Mouse (Mus musculus) heart, postnatal 25 days (tissue): ENCODE measurements at regions not wholly inside any gene's neighbourhood (a gene's known extent, or its start where the extent isn't known, plus 50 kb on each side); places are given as distances from the start of the nearest gene placed in this dataset.

ENCODE experiments used
- DNase-seq: peaks from one replicate; pipeline ENCODE4 v3.0.0; 2022; ENCODE audit warnings: low spot score
- intact Hi-C: fragments of 180-260 bp; cut with DNase I; formaldehyde crosslinking; loops from one replicate; pipeline ENCODE4 v1.15.1; 2025

DNA sequence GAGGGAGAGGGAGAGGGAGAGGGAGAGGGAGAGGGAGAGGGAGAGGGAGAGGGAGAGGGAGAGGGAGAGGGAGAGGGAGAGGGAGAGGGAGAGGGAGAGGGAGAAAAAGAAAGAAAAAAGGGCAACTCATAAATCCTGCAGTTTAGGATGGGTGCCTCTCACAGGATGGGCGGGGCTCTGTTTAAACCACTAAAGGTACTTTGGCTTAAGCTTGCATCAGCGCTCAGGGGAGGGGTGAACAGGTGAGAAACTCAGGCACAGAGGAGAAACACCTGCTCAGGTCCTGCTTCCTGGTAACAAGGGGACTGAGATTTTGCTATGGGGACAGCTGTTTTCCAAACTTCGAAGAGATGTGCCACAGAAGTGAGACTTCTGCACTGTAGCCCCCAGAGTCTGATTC lies 83.5 kb downstream of the Ackr3 start:
- intact Hi-C loops, result loop anchor here (5.0 kb wide), 2 partner anchors 80 to 120 kb away; no protein-coding TSS in a partner anchor
- no peak for DNase-seq

DNA sequence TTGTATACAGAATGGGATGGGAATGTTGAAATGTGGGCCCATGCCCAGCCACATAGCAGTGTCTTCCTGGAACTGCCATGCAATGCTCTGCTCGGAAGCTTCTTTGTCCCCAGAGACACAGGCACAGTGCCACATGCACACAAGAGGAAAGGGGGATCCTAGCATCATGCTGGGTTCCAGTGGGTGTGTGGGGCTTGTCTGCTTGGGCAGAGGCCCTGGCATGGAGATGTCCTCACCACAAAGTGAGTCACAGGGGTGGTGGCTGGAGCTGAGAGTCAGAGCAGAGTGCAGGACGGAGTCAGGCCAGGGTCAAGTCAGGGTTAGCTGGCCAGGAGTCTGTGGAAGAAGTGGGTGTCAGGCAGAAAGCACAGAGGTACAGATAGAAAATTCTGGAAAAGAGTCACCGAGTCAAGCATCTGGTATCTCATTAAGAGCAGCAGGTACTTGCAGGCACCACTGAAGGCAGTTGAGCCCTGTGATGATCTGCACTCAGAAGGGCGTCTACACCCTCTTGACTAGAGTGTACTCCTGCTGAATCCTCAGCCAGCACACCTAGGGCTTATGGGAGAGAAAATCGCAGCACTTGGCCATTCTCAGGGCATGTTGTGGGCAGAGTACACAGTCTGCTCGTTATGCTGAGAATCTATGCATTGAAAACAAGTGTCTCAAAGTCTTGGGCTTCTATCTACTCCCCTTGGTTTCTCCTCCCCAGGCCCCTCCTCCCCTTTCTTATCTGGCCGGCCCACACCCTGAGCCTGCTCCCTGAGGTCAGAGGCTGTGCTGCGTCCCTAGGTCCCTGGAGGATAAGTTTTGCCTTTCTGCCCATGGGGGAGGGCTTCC lies 85.3 kb downstream of the Ackr3 start:
- intact Hi-C loops, result loop anchor here (5.0 kb wide), 2 partner anchors 82 to 118 kb away; no protein-coding TSS in a partner anchor
- no peak for DNase-seq

DNA sequence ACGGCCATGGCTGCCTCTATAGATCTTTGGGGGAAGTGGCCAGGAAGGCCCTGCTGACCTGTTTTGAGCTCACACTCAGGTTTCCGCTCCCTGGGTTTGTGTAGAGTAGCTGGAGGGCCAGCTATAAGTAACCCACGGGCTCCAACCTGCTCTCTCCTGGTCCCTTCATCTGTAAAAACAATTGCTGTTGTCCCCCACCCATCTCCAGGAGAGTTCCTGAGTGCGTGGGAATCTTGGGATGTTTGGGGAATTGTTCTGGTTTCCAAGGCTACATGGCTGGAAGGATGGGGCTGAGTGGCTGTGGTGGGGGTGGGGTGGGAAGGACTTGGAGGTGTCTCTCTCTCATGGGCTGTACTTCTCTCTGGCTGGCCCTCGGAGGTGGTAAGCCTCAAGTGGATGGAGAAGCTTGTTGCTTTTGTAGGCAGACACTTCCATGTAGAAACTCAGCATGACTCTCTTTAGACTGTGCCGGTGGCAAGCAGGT lies 86.0 kb downstream of the Ackr3 start:
- intact Hi-C loops, result loop anchor here (5.0 kb wide), 2 partner anchors 82 to 118 kb away; no protein-coding TSS in a partner anchor
- DNase-seq, result no peak

DNA sequence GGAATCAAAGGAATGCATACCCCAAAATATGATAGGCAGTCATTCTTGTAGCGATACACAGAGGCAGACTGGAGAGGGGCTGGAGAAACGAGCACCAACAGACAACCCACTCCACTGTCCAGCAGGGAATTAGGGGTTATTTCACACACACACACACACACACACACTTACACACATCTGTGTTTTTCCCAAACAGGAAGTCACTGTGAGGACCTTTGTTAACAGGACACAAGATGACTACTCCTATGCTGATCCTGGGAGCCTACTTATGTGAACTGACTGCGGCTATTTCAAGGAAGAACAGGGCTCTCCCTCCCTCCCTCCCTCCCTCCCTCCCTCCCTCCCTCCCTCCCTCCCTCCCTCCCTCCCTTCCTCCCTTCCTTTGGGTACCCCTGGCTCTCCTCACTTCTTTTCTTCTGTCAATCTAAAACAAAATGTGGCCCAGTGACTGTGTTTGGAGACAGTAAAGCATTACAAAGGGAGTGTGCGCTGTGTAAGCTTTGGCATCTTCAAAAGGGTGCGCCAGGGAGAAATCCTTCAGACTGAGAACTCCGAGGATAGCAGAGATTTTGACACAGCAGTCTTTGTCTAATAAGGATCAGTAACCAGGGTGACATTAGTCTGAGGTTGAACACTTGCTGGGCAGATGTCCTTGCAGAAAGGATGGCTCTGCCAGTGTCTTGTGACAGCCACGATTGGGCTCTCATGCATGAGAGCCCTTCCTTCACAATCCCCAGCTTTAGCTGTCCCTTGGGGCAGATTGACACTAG lies 86.8 kb downstream of the Ackr3 start:
- DNase-seq, result no peak
- intact Hi-C loops, result no loop called here

DNA sequence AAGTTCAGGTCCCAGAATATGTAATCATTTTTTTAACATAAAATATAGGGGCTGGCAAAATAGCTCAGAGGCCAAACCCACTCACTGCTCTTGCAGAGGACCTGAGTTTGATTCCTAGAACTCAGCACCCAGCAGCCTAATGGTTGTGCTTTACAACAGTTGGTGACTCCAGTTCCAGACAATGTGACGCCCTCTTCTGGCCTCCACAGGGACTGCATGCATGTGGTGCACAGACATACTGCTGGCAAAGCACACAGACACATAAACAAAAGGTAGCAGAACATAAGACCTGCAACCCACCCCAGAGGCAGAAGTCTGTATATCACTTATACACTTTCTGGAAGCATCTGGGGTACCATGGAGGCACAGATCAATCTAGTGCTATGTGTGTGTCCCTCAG lies 87.5 kb downstream of the Ackr3 start:
- intact Hi-C loops, result no loop called here
- no peak for DNase-seq

DNA sequence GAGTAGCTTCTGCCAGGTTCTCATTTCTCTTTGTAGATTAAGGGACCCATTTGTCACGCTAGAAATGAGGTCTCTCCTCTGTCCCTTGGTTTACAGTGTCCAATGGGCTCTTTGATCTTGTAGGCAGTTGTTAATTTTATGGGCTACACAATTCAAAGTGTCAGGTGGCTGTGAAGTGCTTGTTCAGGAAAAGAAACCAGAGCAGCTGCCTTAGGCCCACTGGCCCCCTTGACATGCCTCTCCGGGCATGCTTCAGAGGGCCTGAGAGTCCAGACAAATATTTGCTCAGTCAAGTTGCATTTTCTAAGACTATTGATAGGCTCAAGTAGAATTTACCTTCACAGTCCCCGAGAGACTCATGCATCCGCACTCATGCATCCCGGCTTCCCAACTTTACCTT lies 94.0 kb downstream of the Ackr3 start:
- DNase-seq, result no peak

DNA sequence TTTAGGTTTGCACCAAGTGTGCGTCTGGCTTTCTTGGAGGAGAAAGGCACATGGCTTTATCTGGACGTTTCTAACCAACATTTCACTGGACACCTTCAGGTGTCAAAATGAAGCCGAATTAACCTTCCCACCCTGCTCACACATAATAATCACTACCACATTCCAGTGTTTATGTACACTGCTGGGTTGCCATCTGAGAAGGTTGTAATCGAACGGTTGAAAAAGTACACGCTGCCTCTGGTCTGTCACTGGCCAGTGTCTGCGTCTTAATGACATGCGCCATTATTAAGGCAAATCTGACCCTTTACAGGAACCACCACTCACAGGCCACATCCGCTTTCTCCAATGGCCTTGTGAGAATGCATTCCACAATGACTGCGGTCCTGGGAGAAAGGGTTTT lies 96.4 kb downstream of the Ackr3 start:
- intact Hi-C loops, result no loop called here
- DNase-seq, result no peak

More for the DNA sequence above, 94.0 kb downstream of the Ackr3 start:
- intact Hi-C loops, result no loop called here

DNA sequence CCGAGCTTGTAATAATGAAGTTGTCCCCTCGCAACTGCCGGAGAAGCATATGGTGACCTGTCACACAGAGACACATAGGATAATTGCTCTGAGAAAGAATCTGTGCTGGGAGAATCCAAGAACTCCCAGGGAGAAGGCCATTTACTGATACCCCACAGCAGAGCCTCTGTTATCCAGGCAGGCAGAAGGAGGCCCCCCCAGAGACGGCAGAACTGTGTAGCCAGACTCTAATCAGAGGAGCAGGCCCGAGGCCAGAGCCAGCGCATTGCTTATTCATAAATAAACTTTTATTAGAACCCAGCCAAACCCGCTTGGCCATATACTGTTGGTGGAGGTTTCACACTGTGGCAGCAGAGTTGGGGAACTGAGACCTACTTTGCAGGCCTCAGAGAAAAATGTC lies 100.6 kb downstream of the Ackr3 start:
- no peak for DNase-seq
- intact Hi-C loops, result no loop called here

DNA sequence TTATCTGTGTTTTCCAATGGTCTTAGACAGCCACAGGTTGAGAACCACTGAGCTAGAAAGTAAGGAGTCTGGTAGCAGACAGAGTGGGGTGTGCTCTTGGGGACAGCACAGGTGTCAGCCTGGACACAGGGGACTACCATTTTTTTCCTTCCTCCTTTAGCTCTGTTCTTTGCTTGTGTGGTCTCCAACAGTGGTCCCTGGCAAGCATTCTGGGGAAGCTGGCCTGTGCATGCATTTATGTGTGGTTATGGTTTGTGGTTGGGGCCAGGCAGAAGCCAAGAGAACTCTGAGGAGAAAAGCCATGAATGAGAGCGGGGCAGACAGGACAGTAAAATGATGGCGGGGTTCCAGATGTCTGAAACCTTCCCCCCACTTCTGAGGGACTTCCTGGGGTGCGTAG lies 107.2 kb downstream of the Ackr3 start:
- DNase-seq, result no peak
- intact Hi-C loops, result no loop called here

DNA sequence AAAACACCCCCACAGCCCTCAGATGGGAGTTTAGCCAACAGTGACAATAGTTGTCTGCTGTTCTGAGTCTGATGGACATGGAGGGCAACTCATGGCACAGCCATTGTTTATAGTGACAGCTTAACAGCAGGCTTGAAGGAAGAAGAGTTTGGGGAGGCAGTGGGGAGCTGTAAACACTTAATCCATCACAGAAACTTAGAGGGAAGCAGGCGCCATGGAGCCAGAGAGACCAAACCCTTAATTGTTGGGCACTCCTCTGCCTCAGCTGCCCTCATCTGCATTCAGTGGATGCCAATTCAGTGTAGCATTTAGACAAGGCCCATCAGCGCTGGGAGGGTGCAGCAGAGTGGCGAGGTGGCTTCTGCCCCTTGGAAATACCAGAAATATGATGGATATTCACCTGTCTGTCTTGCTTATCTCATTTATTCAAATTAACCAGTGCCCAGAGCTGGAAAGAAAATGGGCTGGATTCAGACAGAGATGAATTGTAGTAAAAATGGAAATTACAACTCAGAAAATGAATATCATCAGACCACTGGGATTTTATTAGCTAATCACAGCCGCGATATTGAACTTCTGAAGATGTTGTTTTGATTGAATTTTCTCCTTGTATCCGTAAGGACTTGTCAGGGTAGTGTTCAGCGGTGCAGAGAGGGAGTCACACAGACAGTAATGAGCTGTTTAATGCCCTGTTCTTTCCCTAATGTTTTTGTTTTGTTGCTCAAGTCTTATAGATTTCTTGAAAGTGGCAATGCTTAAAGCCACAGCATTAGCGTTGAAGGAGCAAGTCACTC lies 108.1 kb downstream of the Ackr3 start:
- no peak for DNase-seq
- intact Hi-C loops, result no loop called here

DNA sequence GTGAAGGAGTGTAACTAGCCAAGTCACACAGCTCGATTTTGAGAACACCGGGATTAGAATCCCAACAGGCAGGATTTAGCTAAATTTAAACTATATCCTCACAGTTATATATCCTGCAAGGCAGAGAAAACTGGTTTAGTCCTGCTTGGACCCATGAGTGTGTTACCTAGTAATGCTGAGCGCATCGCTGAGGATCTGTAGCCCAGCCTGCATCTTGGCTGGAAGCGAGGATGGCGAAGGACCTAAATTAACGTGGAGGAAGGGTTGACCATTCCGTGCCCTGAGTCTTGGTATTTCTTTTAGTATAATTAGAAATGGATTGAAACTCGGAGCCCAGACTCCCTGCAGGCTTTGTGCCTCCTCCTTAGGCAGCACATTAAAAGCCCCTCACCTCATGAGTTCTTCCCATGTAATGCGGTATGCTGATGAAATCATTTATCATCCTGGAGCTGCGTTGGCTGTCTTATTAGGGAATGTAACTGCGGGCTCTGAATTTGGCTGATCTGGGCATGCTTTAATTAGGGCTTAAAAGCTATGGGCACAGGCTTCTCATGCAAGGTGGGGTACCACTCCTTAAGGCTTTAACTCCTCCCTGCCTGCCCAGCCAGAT lies 110.1 kb downstream of the Ackr3 start:
- intact Hi-C loops, result no loop called here
- no peak for DNase-seq

DNA sequence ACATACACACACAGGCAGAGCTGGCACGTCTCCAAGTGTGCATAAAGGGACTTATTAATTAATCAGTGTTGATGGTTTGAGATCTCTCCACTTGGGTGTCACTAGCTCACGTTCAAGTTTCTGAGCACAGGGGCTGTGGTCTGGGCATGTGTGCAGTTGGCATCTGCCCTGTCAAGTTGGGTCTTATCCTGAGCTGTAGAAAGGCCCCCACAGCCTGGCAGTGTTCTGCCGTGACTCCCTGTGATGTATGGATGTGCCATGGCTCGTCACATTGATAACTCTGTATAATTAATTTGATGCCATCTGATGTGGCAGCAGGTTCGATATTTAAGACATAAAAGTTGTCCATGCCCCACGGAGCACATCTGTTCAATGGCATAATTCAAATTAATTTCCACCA lies 114.1 kb downstream of the Ackr3 start:
- intact Hi-C loops, result no loop called here
- no peak for DNase-seq

DNA sequence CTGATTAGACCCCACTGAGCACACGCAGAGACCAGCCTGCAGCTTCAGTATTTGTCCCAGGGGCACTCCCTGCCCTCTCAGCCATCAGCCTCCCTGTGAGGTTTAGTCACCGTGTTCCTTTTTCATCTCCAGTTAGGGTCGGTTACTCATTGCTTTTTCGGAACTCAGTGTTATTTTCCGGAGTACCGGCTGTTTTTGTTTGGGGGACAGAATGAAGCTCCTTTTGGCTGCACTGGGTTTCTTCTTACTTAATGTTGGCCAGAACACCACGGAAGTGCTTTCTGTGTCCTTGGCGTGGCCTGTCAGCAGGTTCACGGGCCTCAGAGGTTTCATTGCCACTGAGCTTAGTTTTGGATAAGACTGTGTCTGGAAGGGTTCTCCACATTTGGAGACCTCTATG lies 114.7 kb downstream of the Ackr3 start:
- DNase-seq, result no peak
- intact Hi-C loops, result no loop called here

DNA sequence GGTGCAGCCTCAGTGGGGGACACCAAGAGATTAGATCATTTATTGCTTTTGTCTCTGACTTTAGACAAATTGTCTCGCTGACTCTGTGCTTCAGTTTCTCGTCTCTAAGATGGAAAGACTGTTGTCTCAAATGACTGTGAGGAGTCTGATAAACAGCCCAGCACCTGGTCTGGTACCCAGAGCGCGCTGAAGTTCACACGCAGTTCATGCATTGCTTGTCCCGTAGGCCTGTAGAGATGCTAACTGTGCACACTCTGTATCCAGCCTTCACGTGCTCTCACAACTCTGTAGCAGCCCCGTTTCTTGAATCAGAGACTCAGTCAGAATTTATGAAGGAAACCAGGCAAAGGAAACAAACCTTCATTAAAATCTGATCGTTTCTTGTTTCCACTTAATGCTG lies 116.7 kb downstream of the Ackr3 start:
- no peak for DNase-seq
- intact Hi-C loops, result no loop called here

DNA sequence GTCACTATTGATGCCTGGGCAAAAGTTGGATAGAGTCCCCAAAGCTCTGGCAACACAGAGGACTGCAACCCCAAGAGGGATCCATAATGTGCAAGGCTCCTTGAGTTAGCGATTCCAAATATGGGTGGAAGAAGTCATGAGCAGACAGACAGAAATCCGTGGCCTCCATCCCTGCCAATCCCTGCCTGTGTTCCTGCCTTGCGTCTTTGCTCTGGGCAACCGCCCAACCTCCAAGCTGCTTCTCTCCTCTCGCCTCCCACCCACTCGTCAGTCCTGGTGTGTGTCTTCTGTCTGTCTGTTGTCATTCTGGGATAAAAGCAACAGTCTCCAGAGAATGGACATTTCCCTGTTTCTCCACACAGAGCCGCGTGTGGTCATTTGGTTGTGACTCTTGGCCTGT lies 117.7 kb downstream of the Ackr3 start:
- DNase-seq, result no peak
- intact Hi-C loops, result no loop called here

DNA sequence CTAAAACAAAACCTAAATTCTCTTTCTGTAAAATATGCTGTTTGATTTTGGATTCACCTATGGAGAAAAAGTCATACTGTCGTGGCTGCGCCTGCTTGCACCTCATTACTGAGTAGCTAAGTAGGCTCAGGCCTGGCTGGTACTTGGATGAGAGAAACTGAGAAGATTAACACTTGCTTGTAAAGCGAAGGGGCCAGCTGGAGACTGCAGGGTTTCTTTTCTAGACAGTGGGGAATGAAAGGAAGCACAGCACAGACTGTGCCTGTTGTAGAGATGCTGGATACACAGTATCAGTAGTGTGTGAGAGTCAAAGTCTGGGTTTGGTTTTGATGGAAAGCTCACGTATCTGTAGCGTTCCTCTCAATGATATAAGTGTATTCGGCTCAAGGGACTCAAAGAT lies 123.5 kb downstream of the Ackr3 start:
- no peak for DNase-seq

DNA sequence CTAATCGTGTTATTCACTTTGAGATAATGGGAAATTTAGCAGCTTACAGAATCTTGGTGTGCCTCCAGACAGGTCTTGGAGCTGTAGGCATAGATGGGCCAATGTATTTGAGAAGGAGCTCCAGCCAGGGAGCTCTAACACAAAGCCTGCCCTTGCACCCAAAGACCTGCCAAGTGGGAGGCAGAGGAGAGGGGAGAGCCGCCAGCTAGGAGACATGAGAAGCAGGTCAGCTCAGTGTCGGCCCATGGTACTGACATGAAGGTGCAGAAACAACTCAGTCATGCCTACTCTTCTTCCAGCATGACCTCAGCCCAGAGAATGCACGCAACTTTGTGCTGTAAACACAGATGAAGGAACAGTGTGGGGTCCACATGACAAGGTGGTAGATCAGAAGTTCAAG lies 128.8 kb downstream of the Ackr3 start:
- intact Hi-C loops, result no loop called here
- DNase-seq, result no peak

More for the DNA sequence above, 123.5 kb downstream of the Ackr3 start:
- intact Hi-C loops, result no loop called here

DNA sequence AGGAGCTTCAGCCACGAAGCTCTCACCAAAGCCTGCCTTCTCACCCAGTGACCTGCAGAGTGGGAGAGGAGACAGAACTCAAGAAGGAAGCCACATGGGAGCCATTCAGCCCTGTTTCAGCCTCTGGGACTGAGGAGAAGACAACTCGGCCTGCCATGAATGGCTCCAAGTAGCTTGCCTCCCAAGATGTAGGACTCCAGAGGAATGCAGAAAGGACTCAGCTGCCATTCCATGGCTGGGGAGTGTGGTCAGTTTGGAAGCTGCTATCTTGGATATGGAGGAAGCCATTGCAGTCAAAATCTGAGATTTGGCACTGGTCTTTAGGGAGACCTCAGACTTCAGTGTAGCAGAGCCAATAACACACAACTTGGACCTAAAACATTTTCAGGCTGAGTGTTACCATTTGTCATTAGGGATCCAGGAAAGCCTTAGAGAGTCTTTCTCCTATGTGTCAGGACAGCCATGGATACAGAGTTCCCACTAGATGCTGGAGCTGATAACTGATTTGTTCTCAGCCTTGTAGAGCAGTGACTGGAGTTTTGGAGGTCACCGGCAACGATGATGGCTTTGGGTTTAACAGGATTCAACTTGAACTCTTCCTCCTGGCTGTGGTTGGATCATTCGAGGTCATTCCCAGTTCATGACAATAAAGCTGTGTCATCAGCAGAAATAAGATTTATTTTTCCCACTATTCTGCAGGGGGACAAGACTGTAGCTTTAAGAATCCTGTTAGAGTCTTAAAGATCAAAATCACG lies 130.1 kb downstream of the Ackr3 start:
- intact Hi-C loops, result no loop called here
- peak; percentile 12 for DNase-seq
